Mouse (Mus musculus) heart, adult 2 months (tissue): ENCODE measurements around the gene Rprd1b. TPM values are rescaled to one million over a fixed set of nuclear protein-coding genes. Genes with fewer than 3 reads are reported as not detected.

Source experiments
- DNase-seq, 2 experiments: peaks; one replicate each; pipeline ENCODE4 v3.0.0; 2021
- H3K27ac ChIP-seq: fragments of 200-600 bp; 2 replicates; pipeline ENCODE4 v1.8.1; 2022
- H3K27me3 ChIP-seq: fragments of 200-500 bp; 2 replicates; pipeline ENCODE4 v1.6.1; 2012; ENCODE audit warnings: mild to moderate bottlenecking, low read length, inconsistent platforms, mixed read lengths; ENCODE audit not compliant: control insufficient read depth, insufficient read depth
- H3K36me3 ChIP-seq: fragments of 200-500 bp; 2 replicates; pipeline ENCODE4 v1.6.1; 2012; ENCODE audit warnings: low read length, inconsistent platforms; ENCODE audit not compliant: control insufficient read depth, insufficient read depth
- H3K4me1 ChIP-seq: fragments of 200-500 bp; 2 replicates; pipeline ENCODE4 v1.6.1; 2011; ENCODE audit warnings: low read length; ENCODE audit not compliant: control insufficient read depth, insufficient read depth
- H3K4me3 ChIP-seq: fragments of 200-600 bp; 2 replicates; pipeline ENCODE4 v1.8.1; 2022
- H3K79me2 ChIP-seq: fragments of 200-500 bp; replicated peaks from 2 replicates; pipeline ENCODE4 v1.6.1; 2012; ENCODE audit warnings: mild to moderate bottlenecking, inconsistent platforms, low read length, moderate library complexity, mixed read lengths; ENCODE audit not compliant: control insufficient read depth, insufficient read depth
- H3K9ac ChIP-seq: fragments of 200-500 bp; 2 replicates; pipeline ENCODE4 v1.6.1; 2012; ENCODE audit warnings: low read depth, mild to moderate bottlenecking, control low read depth, inconsistent platforms, low read length, mixed read lengths
- CTCF ChIP-seq: fragments of 200-600 bp; IDR thresholded peaks from 2 replicates; pipeline ENCODE4 v1.8.1; 2022; ENCODE audit warnings: antibody characterized with exemption, mild to moderate bottlenecking, moderate library complexity
- EP300 ChIP-seq: fragments of 200-500 bp; IDR thresholded peaks from 2 replicates; pipeline ENCODE4 v1.6.1; 2011; ENCODE audit warnings: low read depth, low read length, control low read depth; ENCODE audit not compliant: insufficient read depth
- POLR2A ChIP-seq: fragments of 200-500 bp; IDR thresholded peaks from 2 replicates; pipeline ENCODE4 v1.6.1; 2011; ENCODE audit warnings: mild to moderate bottlenecking, low read depth, low read length, control low read depth; ENCODE audit not compliant: insufficient read depth
- WGBS: fragments of 180-500 bp; shearing (Covaris S2); methylation state at CpG from one replicate; pipeline ENCODE4 v1.1.7; 2018; 5-methylcytosine and 5-hydroxymethylcytosine counted together
- intact Hi-C: fragments of 180-260 bp; cut with DNase I; formaldehyde crosslinking; loops from one replicate; pipeline ENCODE4 v1.15.1; 2025
- long read RNA-seq: library from polyadenylated mRNA; stranded (forward); transcript quantifications from one replicate; pipeline ENCODE4 v2.0.0, GENCODE M21; 2021
- polyA plus RNA-seq: library from polyadenylated mRNA; depleted of rRNA; stranded (reverse); fragments of >200 nt; gene quantifications from 2 replicates; pipeline ENCODE4 v1.2.3, GENCODE M21; 2012; rRNA removed
- total RNA-seq, 2 experiments: library from RNA; stranded (reverse); gene quantifications; 2 replicates each; pipeline ENCODE4 v1.2.3; 2021

Rprd1b gene
- total RNA-seq, result 10 to 100 TPM; 32.9 to 33.5 TPM
- polyA plus RNA-seq, result 15.9 and 20.8 TPM in 2 replicates
- long read RNA-seq, full-length matches to known transcripts, result 17 of 48 reads
- long read RNA-seq, partial matches to known transcripts, result 1 of 48 reads
- long read RNA-seq, other reads (novel, unspliced or antisense), result 30 of 48 reads

- H3K4me3 ChIP-seq, result peak within 1 kb of the TSS; percentile 69
- peaks cover 7% of the 10 kb centered on the region for H3K79me2 ChIP-seq
Observed at GRCm38 (mm10) chr2:158028354-158028863, at the start of gene Rprd1b, which contains the start of gene Tti1. TSS of gene Rprd1b (plus strand) at chr2:158028497. TSS of gene Tti1 (minus strand) at chr2:158028433.

GRCm38 (mm10) chr2:157979241-157979640, 49.1 kb upstream of the Rprd1b start:
- Histone ChIP-seq H3K79me2 (no peaks in the 10 kb centered on the region), H3K27ac (no peak overlapping the region)
- intact Hi-C loops, result no loop called here

More at GRCm38 (mm10) chr2:158028354-158028863, at the start of gene Rprd1b, which contains the start of gene Tti1:
- Histone ChIP-seq H3K36me3 (peaks cover 9% of the 10 kb centered on the region), H3K9ac (peak within 1 kb of the TSS; percentile 85), H3K4me1 (peaks cover 6% of the 10 kb centered on the region), H3K27me3 (no peaks in the 10 kb centered on the region), H3K27ac (peak within 1 kb of the TSS; percentile 99)
- TF ChIP-seq EP300 (0 out of 2 replicates have a peak, but pooled peaks have one; percentile 51), CTCF (no peak), POLR2A (peak; percentile 77)
- WGBS, result under 1% methylated on average over 52 of the region's 52 CpGs
- intact Hi-C loops, result no loop called here
- DNase-seq, result peak; percentile 95 to 97

GRCm38 (mm10) chr2:157982727-157983126, 45.6 kb upstream of the Rprd1b start:
- WGBS, result 93% methylated on average over 3 of the region's 3 CpGs
- intact Hi-C loops, result loop anchor here (10.0 kb wide), 1 partner anchor 378 kb away; no protein-coding TSS in a partner anchor

More at GRCm38 (mm10) chr2:157979241-157979640, 49.1 kb upstream of the Rprd1b start:
- no peak overlapping the region for H3K4me3 ChIP-seq
- no peaks in the 10 kb centered on the region for H3K4me1 ChIP-seq
- TF ChIP-seq EP300, result no peak
- TF ChIP-seq POLR2A, result no peak
- no peak for TF ChIP-seq CTCF
- H3K27me3 ChIP-seq, result no peaks in the 10 kb centered on the region
- no peaks in the 10 kb centered on the region; the same call in 1 of the 2 replicates for H3K36me3 ChIP-seq
- H3K9ac ChIP-seq, result no peak overlapping the region
- 40% methylated on average over 5 of the region's 5 CpGs for WGBS
- no peak for DNase-seq

GRCm38 (mm10) chr2:157983276-157983675, 45.0 kb upstream of the Rprd1b start:
- Histone ChIP-seq H3K36me3 (no peaks in the 10 kb centered on the region; the same call in 1 of the 2 replicates), H3K9ac (no peak overlapping the region), H3K4me3 (no peak overlapping the region), H3K27me3 (no peaks in the 10 kb centered on the region), H3K27ac (no peak overlapping the region), H3K4me1 (no peaks in the 10 kb centered on the region; the same call in 1 of the 2 replicates), H3K79me2 (no peaks in the 10 kb centered on the region)
- TF ChIP-seq EP300 (no peak), POLR2A (no peak), CTCF (no peak)
- 91% methylated on average over 4 of the region's 4 CpGs for WGBS
- intact Hi-C loops, result loop anchor here (10.0 kb wide), 1 partner anchor 378 kb away; no protein-coding TSS in a partner anchor
- DNase-seq, result no peak

More at GRCm38 (mm10) chr2:157982727-157983126, 45.6 kb upstream of the Rprd1b start:
- no peak overlapping the region for H3K27ac ChIP-seq
- no peak overlapping the region for H3K9ac ChIP-seq
- no peak for TF ChIP-seq POLR2A
- no peaks in the 10 kb centered on the region; the same call in 1 of the 2 replicates for H3K36me3 ChIP-seq
- no peak for DNase-seq
- H3K4me3 ChIP-seq, result no peak overlapping the region
- H3K79me2 ChIP-seq, result no peaks in the 10 kb centered on the region
- no peaks in the 10 kb centered on the region; the same call in 1 of the 2 replicates for H3K4me1 ChIP-seq
- no peaks in the 10 kb centered on the region for H3K27me3 ChIP-seq

- 85% methylated on average over 4 of the region's 4 CpGs for WGBS
- no peaks in the 10 kb centered on the region for H3K27me3 ChIP-seq
- no peak overlapping the region for H3K4me3 ChIP-seq
- no peak overlapping the region for H3K27ac ChIP-seq
- no peak for DNase-seq
- intact Hi-C loops, result loop anchor here (10.0 kb wide), 1 partner anchor 381 kb away; no protein-coding TSS in a partner anchor
- no peaks in the 10 kb centered on the region; the same call in 1 of the 2 replicates for H3K36me3 ChIP-seq
- no peaks in the 10 kb centered on the region for H3K79me2 ChIP-seq
- H3K4me1 ChIP-seq, result no peaks in the 10 kb centered on the region; the same call in 1 of the 2 replicates
- TF ChIP-seq EP300, result no peak
- no peak for TF ChIP-seq CTCF
- no peak for TF ChIP-seq POLR2A
- H3K9ac ChIP-seq, result no peak overlapping the region
Observed at GRCm38 (mm10) chr2:157985611-157986010, 42.7 kb upstream of the Rprd1b start.

- H3K27me3 ChIP-seq, result no peaks in the 10 kb centered on the region
- H3K79me2 ChIP-seq, result no peaks in the 10 kb centered on the region
- no peak overlapping the region for H3K4me3 ChIP-seq
- no peak for DNase-seq
- H3K36me3 ChIP-seq, result no peaks in the 10 kb centered on the region; the same call in 1 of the 2 replicates
- TF ChIP-seq EP300, result no peak
- 95% methylated on average over 6 of the region's 6 CpGs for WGBS
- intact Hi-C loops, result loop anchor here (10.0 kb wide), 1 partner anchor 381 kb away; no protein-coding TSS in a partner anchor
- H3K27ac ChIP-seq, result no peak overlapping the region
- no peaks in the 10 kb centered on the region; the same call in 1 of the 2 replicates for H3K4me1 ChIP-seq
- no peak overlapping the region for H3K9ac ChIP-seq
Observed at GRCm38 (mm10) chr2:157986235-157986634, 42.1 kb upstream of the Rprd1b start.
